Mouse (Mus musculus): ENCODE data around the gene Spns3. TPM values are rescaled to one million over a fixed set of nuclear protein-coding genes. Genes with fewer than 3 reads are reported as not detected.

Gene Spns3
- polyA plus RNA-seq, 1 experiment = not detected

DNA sequence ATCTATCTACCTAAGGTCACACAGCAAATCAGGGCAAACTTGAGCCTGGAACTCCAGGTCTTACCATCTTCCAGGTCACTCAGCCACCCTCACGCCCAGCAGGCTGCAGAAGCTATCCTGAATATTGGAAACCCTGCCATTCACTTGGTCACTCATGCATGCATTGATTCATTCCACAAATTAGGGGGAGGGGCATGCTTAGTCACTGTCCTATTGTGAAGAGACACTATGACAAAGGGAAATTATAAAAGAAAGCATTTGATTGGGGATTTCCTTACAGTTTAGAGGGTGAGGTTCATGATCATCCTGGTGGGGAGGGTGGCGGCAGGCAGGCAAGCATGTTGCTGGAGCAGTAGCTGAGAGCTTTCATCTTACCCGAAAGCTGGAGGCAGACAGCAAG is 85.5 kb downstream of the Spns3 start:
- H3K4me3 ChIP-seq (ENCODE audit: insufficient read depth, low read depth, low read length) = no peak overlapping the region
- WGBS = 69% methylated on average over 3 of the region's 3 CpGs
- TF ChIP-seq POLR2A (IDR thresholded peaks at IDR 0.05; ENCODE audit: insufficient read depth, low read depth, low read length) = no peak
- TF ChIP-seq CTCF (IDR thresholded peaks at IDR 0.05; ENCODE audit: insufficient read depth, low read depth, low read length) = no peak
- no peak overlapping the region for H3K27ac ChIP-seq (ENCODE audit: insufficient read depth, low read depth, low read length)
- peaks cover 17% of the 10 kb centered on the region for H3K4me1 ChIP-seq (ENCODE audit: control insufficient read depth, insufficient read depth, low read length)

GRCm38 (mm10) chr11:72461500-72461981 is 88.8 kb downstream of the Spns3 start:
- H3K27ac ChIP-seq (ENCODE audit: insufficient read depth, low read depth, low read length) = no peak overlapping the region

GRCm38 (mm10) chr11:72458502-72458901 is 91.8 kb downstream of the Spns3 start:
- 84% methylated on average over 3 of the region's 3 CpGs for WGBS
- TF ChIP-seq POLR2A (IDR thresholded peaks at IDR 0.05; ENCODE audit: insufficient read depth, low read depth, low read length) (no peak), CTCF (IDR thresholded peaks at IDR 0.05; ENCODE audit: insufficient read depth, low read depth, low read length) (no peak)
- Histone ChIP-seq H3K4me1 (ENCODE audit: control insufficient read depth, insufficient read depth, low read length) (peaks cover 7% of the 10 kb centered on the region; the same call in 1 of the 2 replicates), H3K4me3 (ENCODE audit: insufficient read depth, low read depth, low read length) (no peak overlapping the region), H3K27ac (ENCODE audit: insufficient read depth, low read depth, low read length) (no peak overlapping the region)

More at GRCm38 (mm10) chr11:72461500-72461981, 88.8 kb downstream of the Spns3 start:
- H3K4me1 ChIP-seq (ENCODE audit: control insufficient read depth, insufficient read depth, low read length) = 0 out of 2 replicates have a peak, but pooled peaks cover 3% of the 10 kb centered on the region
- TF ChIP-seq POLR2A (IDR thresholded peaks at IDR 0.05; ENCODE audit: insufficient read depth, low read depth, low read length) = no peak
- TF ChIP-seq CTCF (IDR thresholded peaks at IDR 0.05; ENCODE audit: insufficient read depth, low read depth, low read length) = no peak
- no peak overlapping the region for H3K4me3 ChIP-seq (ENCODE audit: insufficient read depth, low read depth, low read length)
- 54% methylated on average over 5 of the region's 5 CpGs for whole genome bisulfite sequencing

GRCm38 (mm10) chr11:72457995-72458496 is 92.3 kb downstream of the Spns3 start:
- H3K4me1 ChIP-seq (ENCODE audit: control insufficient read depth, insufficient read depth, low read length) = peaks cover 7% of the 10 kb centered on the region; the same call in 1 of the 2 replicates
- no peak overlapping the region for H3K4me3 ChIP-seq (ENCODE audit: insufficient read depth, low read depth, low read length)
- 79% methylated on average over 12 of the region's 12 CpGs for WGBS
- TF ChIP-seq CTCF (IDR thresholded peaks at IDR 0.05; ENCODE audit: insufficient read depth, low read depth, low read length) = no peak
- no peak for TF ChIP-seq POLR2A (IDR thresholded peaks at IDR 0.05; ENCODE audit: insufficient read depth, low read depth, low read length)
- no peak overlapping the region for H3K27ac ChIP-seq (ENCODE audit: insufficient read depth, low read depth, low read length)

- 34% methylated on average over 5 of the region's 5 CpGs for WGBS
- H3K4me1 ChIP-seq (ENCODE audit: control insufficient read depth, insufficient read depth, low read length) = peaks cover 7% of the 10 kb centered on the region; the same call in 1 of the 2 replicates
- H3K27ac ChIP-seq (ENCODE audit: insufficient read depth, low read depth, low read length) = no peak overlapping the region
- no peak overlapping the region for H3K4me3 ChIP-seq (ENCODE audit: insufficient read depth, low read depth, low read length)
- TF ChIP-seq CTCF (IDR thresholded peaks at IDR 0.05; ENCODE audit: insufficient read depth, low read depth, low read length) (no peak), POLR2A (IDR thresholded peaks at IDR 0.05; ENCODE audit: insufficient read depth, low read depth, low read length) (no peak)
These were observed 94.6 kb downstream of the Spns3 start for GRCm38 (mm10) chr11:72455694-72456093.

DNA sequence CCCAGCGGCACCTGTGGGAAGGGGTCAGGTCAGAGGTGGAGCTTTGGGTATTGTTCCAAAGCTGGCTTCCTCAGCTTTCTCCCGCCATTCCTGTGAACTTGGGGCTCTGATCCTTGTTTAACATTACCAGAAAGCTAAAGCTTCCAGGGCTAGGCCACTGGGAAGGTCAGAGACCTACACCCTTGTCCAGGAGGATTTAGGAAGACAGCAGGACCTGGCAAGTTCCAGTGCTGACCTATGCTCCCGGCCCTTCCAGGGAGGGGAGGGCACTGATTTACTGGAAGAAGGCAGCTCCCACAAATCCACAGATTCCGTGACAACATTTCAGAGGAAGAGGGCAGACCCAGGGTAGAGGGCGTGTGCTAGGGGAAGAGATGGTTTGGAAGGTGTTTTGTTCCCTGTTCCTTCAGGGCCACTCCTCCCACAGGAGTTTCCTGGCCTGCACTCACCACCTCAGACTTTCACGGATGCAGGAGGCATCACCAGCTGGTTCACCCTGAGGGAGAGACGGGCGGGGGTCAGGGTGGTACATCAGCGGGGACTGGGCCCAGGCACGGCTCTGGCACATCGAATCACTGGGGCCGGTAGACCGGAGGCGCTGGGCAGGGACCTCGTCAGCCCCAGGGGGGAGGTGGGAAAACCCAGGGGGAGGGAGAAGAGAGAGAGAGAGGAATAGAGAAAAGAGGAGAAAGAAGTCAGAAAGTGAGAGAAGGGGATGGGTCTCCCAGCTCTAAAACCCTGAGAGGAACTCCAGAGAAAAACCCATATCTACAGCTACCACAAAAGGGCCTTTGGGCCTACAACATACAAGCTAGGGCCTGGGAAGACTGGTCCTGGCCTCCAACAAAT is 97.0 kb downstream of the Spns3 start:
- Histone ChIP-seq H3K27ac (ENCODE audit: insufficient read depth, low read depth, low read length) (no peak overlapping the region), H3K4me3 (ENCODE audit: insufficient read depth, low read depth, low read length) (no peak overlapping the region), H3K4me1 (ENCODE audit: control insufficient read depth, insufficient read depth, low read length) (peaks cover 7% of the 10 kb centered on the region; the same call in 1 of the 2 replicates)
- TF ChIP-seq POLR2A (IDR thresholded peaks at IDR 0.05; ENCODE audit: insufficient read depth, low read depth, low read length) = no peak
- no peak for TF ChIP-seq CTCF (IDR thresholded peaks at IDR 0.05; ENCODE audit: insufficient read depth, low read depth, low read length)
- WGBS = 66% methylated on average over 15 of the region's 15 CpGs

GRCm38 (mm10) chr11:72452140-72452665 is 98.1 kb downstream of the Spns3 start:
- Histone ChIP-seq H3K4me1 (ENCODE audit: control insufficient read depth, insufficient read depth, low read length) (peaks cover 7% of the 10 kb centered on the region; the same call in 1 of the 2 replicates), H3K27ac (ENCODE audit: insufficient read depth, low read depth, low read length) (no peak overlapping the region), H3K4me3 (ENCODE audit: insufficient read depth, low read depth, low read length) (no peak overlapping the region)
- WGBS = 91% methylated on average over 3 of the region's 3 CpGs
- TF ChIP-seq CTCF (IDR thresholded peaks at IDR 0.05; ENCODE audit: insufficient read depth, low read depth, low read length) = no peak
- TF ChIP-seq POLR2A (IDR thresholded peaks at IDR 0.05; ENCODE audit: insufficient read depth, low read depth, low read length) = no peak

DNA sequence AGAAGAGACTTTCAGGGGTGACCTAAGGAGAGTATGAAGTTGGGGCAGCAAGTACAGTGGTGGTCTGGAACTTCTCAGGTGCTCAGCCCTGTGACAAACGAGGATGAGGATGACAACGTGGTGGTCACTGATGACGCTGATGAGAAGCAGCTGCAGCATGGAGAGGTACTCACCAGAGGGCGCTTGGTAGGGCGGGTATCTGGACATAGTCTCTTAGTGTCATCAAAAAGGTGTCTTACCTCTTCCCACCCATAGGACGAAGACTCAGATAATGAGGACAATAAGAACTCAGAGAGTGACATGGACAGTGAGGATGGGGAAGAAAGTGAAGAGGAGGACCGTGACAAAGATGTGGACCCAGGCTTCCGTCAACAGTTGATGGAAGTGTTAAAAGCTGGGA is 102.8 kb downstream of the Spns3 start:
- H3K4me3 ChIP-seq (ENCODE audit: insufficient read depth, low read depth, low read length) = no peak overlapping the region
- H3K27ac ChIP-seq (ENCODE audit: insufficient read depth, low read depth, low read length) = no peak overlapping the region
- 0 out of 2 replicates have a peak, but pooled peaks cover 2% of the 10 kb centered on the region for H3K4me1 ChIP-seq (ENCODE audit: control insufficient read depth, insufficient read depth, low read length)
- TF ChIP-seq CTCF (IDR thresholded peaks at IDR 0.05; ENCODE audit: insufficient read depth, low read depth, low read length) (no peak), POLR2A (IDR thresholded peaks at IDR 0.05; ENCODE audit: insufficient read depth, low read depth, low read length) (no peak)
- WGBS = 86% methylated on average over 8 of the region's 8 CpGs

Measured in olfactory bulb, adult 2 months (tissue).